Mouse (Mus musculus) duodenum, adult 2 months (tissue): Measurements from ENCODE around the gene Kcnn4. TPM values are rescaled to one million over a fixed set of nuclear protein-coding genes. Genes with fewer than 3 reads are reported as not detected.

Source experiments
- polyA plus RNA-seq: library from polyadenylated mRNA; depleted of rRNA; stranded (reverse); fragments of >200 nt; gene quantifications from 2 replicates; pipeline ENCODE4 v1.2.3, GENCODE M21; 2012; ENCODE audit warnings: low replicate concordance; rRNA removed

Kcnn4 gene
- polyA plus RNA-seq, result 84.7 and 88.4 TPM in 2 replicates

GRCm38 (mm10) chr7:24369731-24370541 lies at the start of gene Kcnn4:
TSS of gene Kcnn4 (plus strand) at chr7:24370263.

GRCm38 (mm10) chr7:24333304-24333986 lies 36.6 kb upstream of the Kcnn4 start, which contains the start of gene Tescl:
TSS of gene Tescl (minus strand) at chr7:24333936.

GRCm38 (mm10) chr7:24348896-24349295 lies 21.2 kb upstream of the Kcnn4 start, which contains the start of gene Lypd5:
TSS of gene Lypd5 (plus strand) at chr7:24349196.

GRCm38 (mm10) chr7:24399256-24400081 lies 29.4 kb downstream of the Kcnn4 start, which contains the start of gene Smg9:
TSS of gene Smg9 (plus strand) at chr7:24399619.

Other genes starting within 250 kb of the Kcnn4 start
- 1.8 and 2.4 TPM in 2 replicates for gene Zfp235, start 236.1 kb upstream of the Kcnn4 start, polyA plus RNA-seq
- 0.08 TPM in 1 of 2 replicates, not detected in the other for gene Zfp114, start 195.2 kb upstream of the Kcnn4 start, polyA plus RNA-seq
- gene Zfp111, start 158.8 kb upstream of the Kcnn4 start, polyA plus RNA-seq, result 0.23 and 0.29 TPM in 2 replicates
- gene Zfp109, start 132.7 kb upstream of the Kcnn4 start, polyA plus RNA-seq, result 0.11 and 0.27 TPM in 2 replicates
- 0.18 and 0.21 TPM in 2 replicates for gene Zfp108, start 115.5 kb upstream of the Kcnn4 start, polyA plus RNA-seq
- 0.74 and 0.91 TPM in 2 replicates for gene Zfp93, start 99.8 kb upstream of the Kcnn4 start, polyA plus RNA-seq
- 1.0 and 1.4 TPM in 2 replicates for gene Zfp61, start 69.0 kb upstream of the Kcnn4 start, polyA plus RNA-seq
- gene Zfp94, start 53.6 kb upstream of the Kcnn4 start, polyA plus RNA-seq, result 0.83 and 4.3 TPM in 2 replicates
- gene Tescl, start 36.3 kb upstream of the Kcnn4 start, polyA plus RNA-seq, result not detected in 2 replicates
- gene Lypd5, start 21.1 kb upstream of the Kcnn4 start, polyA plus RNA-seq, result not detected in 2 replicates
- gene Smg9, start 29.4 kb downstream of the Kcnn4 start, polyA plus RNA-seq, result 49.3 and 58.7 TPM in 2 replicates
- 0.07 and 0.47 TPM in 2 replicates for gene Irgc1, start 82.0 kb downstream of the Kcnn4 start, polyA plus RNA-seq
- 7.9 and 12.8 TPM in 2 replicates for gene Plaur, start 92.2 kb downstream of the Kcnn4 start, polyA plus RNA-seq
- 2.1 and 3.5 TPM in 2 replicates for gene Cadm4, start 111.8 kb downstream of the Kcnn4 start, polyA plus RNA-seq
- gene Zfp428, start 136.7 kb downstream of the Kcnn4 start, polyA plus RNA-seq, result 15.2 and 23.5 TPM in 2 replicates
- 0.13 TPM in 1 of 2 replicates, not detected in the other for gene AC161166.1, start 142.2 kb downstream of the Kcnn4 start, polyA plus RNA-seq
- 7.7 and 8.1 TPM in 2 replicates for gene Irgq, start 160.4 kb downstream of the Kcnn4 start, polyA plus RNA-seq
- gene Pinlyp, start 175.9 kb downstream of the Kcnn4 start, polyA plus RNA-seq, result not detected in 2 replicates
- 20.9 and 29.8 TPM in 2 replicates for gene Xrcc1, start 176.0 kb downstream of the Kcnn4 start, polyA plus RNA-seq
- gene Ethe1, start 217.3 kb downstream of the Kcnn4 start, polyA plus RNA-seq, result 54.1 and 78.1 TPM in 2 replicates
- 0.92 and 0.98 TPM in 2 replicates for gene Zfp575, start 217.4 kb downstream of the Kcnn4 start, polyA plus RNA-seq
- 6.1 and 9.5 TPM in 2 replicates for gene Phldb3, start 240.5 kb downstream of the Kcnn4 start, polyA plus RNA-seq